Mouse (Mus musculus) embryonic stem cell, embryonic (primary cell): Measurements from ENCODE around the gene Tuba1c.

Source experiments
- CTCF ChIA-PET, 4 experiments: fragments of 300-600 bp in 2 of 4; fragments of 350-600 bp in 2 of 4; sonication (Branson Sonifier 250); formaldehyde crosslinking; loops; one replicate each; lab custom pipeline; 2022; ENCODE audit warnings: inconsistent platforms in 2 of 4; lab: Charles Lee
- POLR2A ChIA-PET, 4 experiments: fragments of 300-600 bp in 2 of 4; fragments of 350-600 bp in 2 of 4; sonication (Branson Sonifier 250); formaldehyde crosslinking; loops; one replicate each; lab custom pipeline; 2022; ENCODE audit warnings: antibody characterized with exemption in 4 of 4, inconsistent platforms in 1 of 4; lab: Charles Lee

Tuba1c gene

GRCm38 (mm10) chr15:99029619-99030584 lies at the start of gene Tuba1c:
Tuba1c (plus strand) TSS chr15:99029891.
- ChIA-PET CTCF (interaction anchor here (0.5 to 4.4 kb wide), 54 partner anchors 10 to 429 kb away, joined by 3 to 41 read pairs (median 5); partner anchors contain the start of genes Dnajc22 (in 2 of the 4) and Nckap5l (in 1 of the 4)), POLR2A (interaction anchor here (0.6 to 14.9 kb wide), 217 partner anchors 8 to 1197 kb away, joined by 3 to 270 read pairs (median 5); partner anchors contain the start of genes C1ql4 (in 3 of the 4), Mcrs1 (in 3 of the 4), Prph (in 3 of the 4) and Troap (in 3 of the 4))

DNA sequence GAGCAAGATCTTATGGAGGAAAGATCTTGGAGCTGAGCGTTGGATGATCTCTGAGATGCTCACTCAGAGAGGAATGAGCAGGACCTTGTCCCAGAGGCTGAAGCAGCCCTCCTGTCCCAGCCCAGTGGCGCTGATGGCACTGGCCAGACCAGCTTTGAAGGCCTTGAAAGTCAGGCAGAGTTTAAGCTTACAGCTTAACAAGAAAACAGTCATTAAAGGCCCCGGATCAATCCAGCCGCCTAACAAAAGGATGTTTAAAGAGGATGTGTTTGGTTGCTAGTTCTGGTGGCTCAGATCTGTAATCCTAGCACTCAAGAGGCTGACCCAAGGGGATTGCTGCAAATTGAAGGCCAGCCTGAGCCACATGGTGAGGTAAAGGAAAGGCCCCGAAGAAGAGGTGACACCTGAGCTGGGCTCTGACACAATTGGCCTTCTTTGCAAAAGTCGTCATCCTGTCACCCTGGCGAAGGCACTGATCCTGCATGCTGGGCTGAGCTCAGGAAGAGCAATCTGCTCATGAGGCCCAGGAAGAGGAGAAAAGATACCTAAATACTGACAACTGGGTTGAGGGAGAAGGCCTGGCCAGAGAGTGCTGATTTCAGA lies 49.6 kb upstream of the Tuba1c start:
- CTCF ChIA-PET = interaction anchor here in 3 of 4 experiments (0.6 to 2.3 kb wide), 13 partner anchors 9 to 916 kb away, joined by 3 to 16 read pairs (median 4); no protein-coding TSS in a partner anchor
- POLR2A ChIA-PET = interaction anchor here (0.6 to 23.5 kb wide), 30 partner anchors 8 to 108 kb away, joined by 3 to 429 read pairs (median 6); partner anchors contain the start of genes Gm49450 (in 3 of the 4), Tuba1a (in 3 of the 4), Tuba1b (in 3 of the 4) and Tuba1c (in 3 of the 4)

DNA sequence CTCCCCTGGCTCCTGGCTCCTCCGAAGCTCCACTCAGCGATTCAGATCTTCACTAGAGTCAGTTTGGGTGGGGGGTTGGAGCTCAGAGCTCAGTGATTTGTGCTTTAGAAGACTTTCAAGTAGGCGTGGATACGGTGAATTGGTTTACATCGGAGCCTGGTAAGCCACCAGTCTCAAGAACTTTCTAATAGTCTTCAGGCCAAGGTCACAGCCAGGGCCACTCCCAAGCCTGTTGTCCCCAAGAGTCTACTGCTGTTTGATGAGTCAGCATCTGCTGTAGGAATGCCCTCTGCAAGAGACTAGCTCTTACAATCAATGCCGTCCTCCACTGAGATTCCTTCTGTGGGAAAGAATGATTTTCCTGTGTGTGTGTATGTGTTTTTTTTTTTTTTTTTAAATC lies 47.6 kb upstream of the Tuba1c start:
- CTCF ChIA-PET = interaction anchor here (0.6 to 3.2 kb wide), 18 partner anchors 9 to 495 kb away, joined by 3 to 23 read pairs (median 6); no protein-coding TSS in a partner anchor
- POLR2A ChIA-PET = interaction anchor here (0.6 to 23.5 kb wide), 48 partner anchors 8 to 1382 kb away, joined by 3 to 453 read pairs (median 4); partner anchors contain the start of genes Gm49450 (in 3 of the 4), Tuba1a (in 3 of the 4), Tuba1b (in 3 of the 4) and Tuba1c (in 3 of the 4)

DNA sequence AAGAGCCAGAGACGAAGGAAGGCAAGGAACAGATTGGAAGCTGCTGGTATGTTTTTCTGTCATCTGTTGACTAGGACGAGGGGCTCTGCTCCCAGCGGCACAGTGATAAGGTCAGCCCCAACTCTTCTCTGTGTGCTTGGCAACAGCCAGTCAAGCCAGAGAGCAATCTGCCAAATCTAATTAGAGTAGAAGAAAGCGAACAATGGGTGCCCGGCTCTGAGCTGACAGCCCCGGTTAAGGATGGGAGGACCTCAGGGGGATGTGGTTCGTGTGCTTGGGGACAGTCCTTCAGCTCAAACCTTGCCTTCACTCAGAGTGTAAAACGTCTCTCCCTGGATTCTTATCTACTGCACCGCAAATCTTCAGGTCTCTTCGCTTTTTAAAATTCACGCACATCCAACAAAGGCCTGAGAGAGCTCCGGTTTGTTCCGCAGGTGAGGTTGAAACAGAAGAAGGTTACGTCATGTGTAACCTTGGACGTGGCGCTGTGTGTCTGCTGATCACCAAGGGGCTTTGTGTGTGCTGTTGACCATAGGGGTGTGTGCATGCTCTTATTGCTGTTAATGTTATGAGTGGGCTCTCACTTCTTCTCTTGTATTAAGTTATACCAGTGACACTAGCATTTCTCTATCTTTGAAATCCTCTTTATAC lies 46.1 kb upstream of the Tuba1c start:
- POLR2A ChIA-PET = interaction anchor here (0.5 to 23.5 kb wide), 34 partner anchors 6 to 350 kb away, joined by 3 to 453 read pairs (median 6); partner anchors contain the start of genes Gm49450 (in 3 of the 4), Tuba1a (in 3 of the 4), Tuba1b (in 3 of the 4) and Tuba1c (in 2 of the 4)
- CTCF ChIA-PET = interaction anchor here in 3 of 4 experiments (0.6 to 3.2 kb wide), 8 partner anchors 9 to 357 kb away, joined by 3 to 23 read pairs (median 6); no protein-coding TSS in a partner anchor

- ChIA-PET CTCF (interaction anchor here in 1 of 4 experiments (1.2 to 2.3 kb wide), 3 partner anchors 13 to 32 kb away, joined by 5 to 7 read pairs (median 5); no protein-coding TSS in a partner anchor), POLR2A (interaction anchor here (0.7 to 23.5 kb wide), 29 partner anchors 5 to 163 kb away, joined by 3 to 563 read pairs (median 10); partner anchors contain the start of genes Gm49450 (in 3 of the 4), Tuba1a (in 3 of the 4), Tuba1b (in 2 of the 4) and Tuba1c (in 2 of the 4))
Observed at GRCm38 (mm10) chr15:98984681-98985080, 45.0 kb upstream of the Tuba1c start.

- ChIA-PET POLR2A (interaction anchor here (0.6 to 23.5 kb wide), 61 partner anchors 0 to 417 kb away, joined by 3 to 563 read pairs (median 5); partner anchors contain the start of genes Gm49450 (in 3 of the 4), Tuba1a (in 3 of the 4), Tuba1b (in 3 of the 4) and Tuba1c (in 3 of the 4)), CTCF (interaction anchor here in 3 of 4 experiments (0.6 to 2.3 kb wide), 10 partner anchors 14 to 354 kb away, joined by 3 to 7 read pairs (median 5); partner anchors contain the start of gene Tuba1c (in 1 of the 3))
Observed at GRCm38 (mm10) chr15:98985240-98985981, 44.3 kb upstream of the Tuba1c start.

DNA sequence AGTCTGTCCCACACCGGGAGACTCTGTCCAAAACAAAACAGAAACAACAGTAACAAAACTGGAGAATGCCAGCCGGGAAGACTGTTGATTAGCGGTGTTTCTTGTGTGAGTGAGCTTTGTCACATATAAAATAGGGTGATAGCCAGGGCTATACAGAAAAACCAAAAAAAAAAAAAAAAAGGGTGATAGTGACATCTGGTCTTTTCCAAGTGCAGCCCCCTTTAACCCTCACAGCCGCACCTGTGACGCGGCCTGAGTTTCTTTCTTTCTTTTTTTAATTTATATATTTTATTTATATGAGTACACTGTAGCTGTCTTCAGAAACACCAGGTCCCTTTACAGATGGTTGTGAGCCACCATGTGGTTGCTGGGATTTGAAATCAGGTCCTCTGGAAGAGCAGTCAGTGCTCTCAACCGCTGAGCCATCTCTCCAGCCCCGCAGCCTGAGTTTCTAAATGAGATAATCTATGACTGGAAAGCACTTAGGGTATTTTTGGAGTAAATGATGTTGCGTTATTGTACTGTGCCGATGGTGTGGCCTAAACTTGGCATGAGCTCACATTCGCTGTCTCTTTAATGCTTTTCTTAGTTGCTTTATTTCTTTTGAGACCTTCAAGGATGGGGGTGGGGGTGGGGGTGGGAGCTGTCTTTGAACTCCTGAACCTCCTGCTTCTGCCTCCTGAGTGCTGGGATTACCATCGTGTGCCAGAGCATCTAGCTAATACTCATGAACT lies 43.5 kb upstream of the Tuba1c start:
- CTCF ChIA-PET = interaction anchor here in 2 of 4 experiments (0.7 to 2.3 kb wide), 12 partner anchors 10 to 354 kb away, joined by 3 to 7 read pairs (median 4); partner anchors contain the start of gene Tuba1c (in 1 of the 2)
- POLR2A ChIA-PET = interaction anchor here (0.6 to 23.5 kb wide), 69 partner anchors 1 to 418 kb away, joined by 3 to 563 read pairs (median 5); partner anchors contain the start of genes Gm49450 (in 3 of the 4), Tuba1a (in 3 of the 4), Tuba1b (in 3 of the 4) and Tuba1c (in 3 of the 4)

- CTCF ChIA-PET = interaction anchor here in 3 of 4 experiments (0.6 to 1.9 kb wide), 7 partner anchors 9 to 95 kb away, joined by 3 to 10 read pairs (median 3); no protein-coding TSS in a partner anchor
Observed at GRCm38 (mm10) chr15:98987077-98987630, 42.5 kb upstream of the Tuba1c start.

DNA sequence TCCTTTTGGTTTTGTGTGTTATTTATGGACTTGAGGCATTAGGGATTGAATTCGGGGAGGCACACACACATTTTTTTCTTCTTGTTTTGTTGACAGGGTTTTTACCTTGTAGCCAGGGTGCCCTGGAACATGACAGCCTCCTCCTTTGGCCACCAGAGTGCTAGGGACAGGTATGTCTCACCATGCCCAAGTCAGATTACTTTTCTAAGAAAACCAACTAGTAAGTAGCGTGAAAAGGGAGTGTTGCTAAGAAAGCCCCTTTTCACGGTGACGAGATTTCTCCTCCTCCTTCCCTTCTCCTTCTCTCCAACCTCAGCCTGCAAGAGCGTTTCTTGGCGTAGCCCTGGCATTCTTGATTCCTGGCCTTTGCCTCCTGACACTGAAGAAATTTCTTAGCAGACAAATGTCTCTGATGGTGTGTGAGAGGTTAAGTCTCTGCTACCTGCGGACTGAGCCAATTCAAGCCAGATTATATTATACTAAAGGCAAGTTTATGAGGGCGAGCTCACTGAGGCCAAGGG lies 42.0 kb upstream of the Tuba1c start:
- ChIA-PET CTCF (interaction anchor here in 3 of 4 experiments (0.5 to 1.9 kb wide), 9 partner anchors 12 to 149 kb away, joined by 3 to 10 read pairs (median 5); no protein-coding TSS in a partner anchor), POLR2A (interaction anchor here (0.6 to 23.5 kb wide), 41 partner anchors 2 to 985 kb away, joined by 3 to 563 read pairs (median 7); partner anchors contain the start of genes Gm49450 (in 3 of the 4), Tuba1a (in 3 of the 4), Tuba1b (in 3 of the 4) and Tuba1c (in 2 of the 4))

More at GRCm38 (mm10) chr15:98987077-98987630, 42.5 kb upstream of the Tuba1c start:
- POLR2A ChIA-PET = interaction anchor here (0.6 to 23.5 kb wide), 40 partner anchors 2 to 984 kb away, joined by 3 to 563 read pairs (median 8); partner anchors contain the start of genes Tuba1b (in 3 of the 4), Tuba1c (in 3 of the 4), Gm49450 (in 2 of the 4) and Tuba1a (in 2 of the 4)

DNA sequence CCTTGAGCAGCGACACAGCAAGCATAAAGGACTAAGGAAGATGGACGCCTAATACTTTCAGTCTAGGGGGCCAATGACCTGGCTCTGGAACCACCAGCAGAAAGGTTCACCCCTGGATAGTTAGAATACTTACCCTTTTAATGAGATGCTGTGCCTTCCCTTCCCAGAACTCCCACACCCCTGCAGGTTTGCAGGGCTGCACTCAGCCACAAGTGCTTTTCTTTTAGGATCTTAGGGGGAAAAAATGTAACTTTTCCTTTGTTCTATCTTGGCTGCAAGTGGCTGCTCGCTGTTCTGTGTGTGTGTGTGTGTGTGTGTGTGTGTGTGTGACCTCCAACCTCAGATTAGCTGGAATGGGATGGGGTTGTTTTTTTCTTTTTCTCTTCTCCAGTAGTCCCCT lies 40.9 kb upstream of the Tuba1c start:
- ChIA-PET CTCF (interaction anchor here in 3 of 4 experiments (0.6 to 1.9 kb wide), 6 partner anchors 12 to 158 kb away, joined by 3 to 7 read pairs (median 4); partner anchors contain the start of gene Prkag1 (in 1 of the 3)), POLR2A (interaction anchor here (0.7 to 23.5 kb wide), 24 partner anchors 3 to 484 kb away, joined by 3 to 563 read pairs (median 50); partner anchors contain the start of genes Gm49450 (in 3 of the 4), Tuba1a (in 3 of the 4), Tuba1b (in 3 of the 4) and Tuba1c (in 2 of the 4))

- POLR2A ChIA-PET = interaction anchor here (0.6 to 23.5 kb wide), 54 partner anchors 4 to 899 kb away, joined by 3 to 563 read pairs (median 8); partner anchors contain the start of genes Tuba1b (in 4 of the 4), Gm49450 (in 3 of the 4), Tuba1a (in 3 of the 4) and Tuba1c (in 2 of the 4)
Observed at GRCm38 (mm10) chr15:98989701-98990430, 39.8 kb upstream of the Tuba1c start.

DNA sequence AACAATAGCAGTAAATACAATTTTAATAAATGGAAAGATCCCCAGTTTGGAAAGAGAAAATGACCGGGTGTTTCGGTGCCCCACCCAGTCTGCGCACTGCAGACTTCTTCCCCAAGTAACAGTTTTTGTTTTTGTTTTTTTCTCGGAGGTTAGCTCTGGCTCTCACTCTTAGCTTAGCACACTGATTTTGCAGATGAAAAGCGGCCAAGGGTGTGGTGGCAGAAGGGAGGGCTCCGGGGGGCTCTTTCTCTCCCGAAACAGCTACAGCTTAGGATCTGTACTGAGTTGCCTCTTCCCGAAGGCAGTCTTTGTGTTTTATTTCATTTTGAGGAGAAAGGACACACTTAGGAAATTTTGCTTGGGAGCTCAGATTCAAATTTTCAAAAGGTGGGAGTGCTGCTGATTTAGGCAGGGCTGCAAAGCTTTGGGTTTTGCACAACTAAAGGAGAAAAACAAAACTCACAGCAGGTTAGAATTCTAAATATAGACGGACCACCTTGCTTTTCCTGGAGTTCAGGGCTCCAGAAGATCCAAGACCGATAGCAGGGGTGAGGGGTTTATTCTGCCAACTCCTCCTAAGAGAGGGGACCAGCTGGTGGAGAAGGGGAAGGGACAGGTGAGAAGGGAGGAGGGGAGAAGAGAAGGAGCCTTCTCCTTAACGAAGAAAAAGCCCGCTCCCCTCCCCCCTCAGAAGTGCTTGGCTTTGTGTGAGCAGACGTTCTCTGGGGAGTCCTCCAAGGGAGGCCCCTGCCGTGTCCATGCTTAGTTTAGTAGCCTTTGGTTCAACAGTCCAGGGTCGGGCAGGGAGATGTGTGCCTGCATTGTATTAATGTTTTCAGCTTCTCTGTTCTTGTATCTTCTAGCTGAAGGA lies 38.8 kb upstream of the Tuba1c start:
- CTCF ChIA-PET = interaction anchor here (0.6 to 8.2 kb wide), 23 partner anchors 9 to 231 kb away, joined by 3 to 74 read pairs (median 4); partner anchors contain the start of genes Gm49450 (in 2 of the 4), Tuba1a (in 2 of the 4), C1ql4 (in 1 of the 4) and Tuba1c (in 1 of the 4)
- POLR2A ChIA-PET = interaction anchor here (0.6 to 23.5 kb wide), 68 partner anchors 5 to 1203 kb away, joined by 3 to 563 read pairs (median 7); partner anchors contain the start of genes Tuba1b (in 4 of the 4), Gm49450 (in 3 of the 4), Tuba1a (in 3 of the 4) and Lmbr1l (in 2 of the 4)

More at GRCm38 (mm10) chr15:98989701-98990430, 39.8 kb upstream of the Tuba1c start:
- CTCF ChIA-PET = interaction anchor here in 3 of 4 experiments (0.6 to 4.2 kb wide), 11 partner anchors 8 to 1624 kb away, joined by 3 to 30 read pairs (median 4); partner anchors contain the start of genes Gm49450 (in 1 of the 3) and Tuba1a (in 1 of the 3)
